Mouse (Mus musculus): ENCODE results near the gene 1520401A03Rik. TPM values are rescaled to one million over a fixed set of nuclear protein-coding genes. Genes with fewer than 3 reads are reported as not detected.

1520401A03Rik gene
- total and polyA plus RNA-seq, 2 experiments from 2014 or later, result not detected

- no peak for ATAC-seq (ENCODE audit: low FRiP score)
- no peak overlapping the region for H3K4me2 ChIP-seq (ENCODE audit: low read depth, low read length, poor library complexity, severe bottlenecking)
Observed at GRCm38 (mm10) chr17:23749400-23750191, 27.0 kb upstream of the 1520401A03Rik start.

GRCm38 (mm10) chr17:23748631-23749391 lies 26.2 kb upstream of the 1520401A03Rik start:
- peaks cover 31% of the 10 kb centered on the region for H3K36me3 ChIP-seq (ENCODE audit: insufficient read depth, low read length)
- no peak overlapping the region for H3K4me3 ChIP-seq (ENCODE audit: low read depth, low read length)
- peaks cover 5% of the 10 kb centered on the region for H3K4me1 ChIP-seq (ENCODE audit: insufficient read depth, low read length)
- H3K27me3 ChIP-seq (ENCODE audit: insufficient read depth, low read length), result peaks cover 17% of the 10 kb centered on the region; the same call in 1 of the 2 replicates
- no peak overlapping the region for H3K27ac ChIP-seq (ENCODE audit: low read depth, low read length)
- peak; percentile 75 for TF ChIP-seq CTCF (IDR thresholded peaks at IDR 0.05)
- H3K4me2 ChIP-seq (ENCODE audit: low read depth, low read length, poor library complexity, severe bottlenecking), result 0 out of 2 replicates have a peak overlapping the region, but pooled peaks have one; percentile 12
- peak; percentile 71 for DNase-seq (ENCODE audit: low spot score)
- H3K9ac ChIP-seq (replicated peaks; ENCODE audit: low read length, poor library complexity, severe bottlenecking), result no peak overlapping the region
- ATAC-seq (ENCODE audit: low FRiP score), result no peak
- WGBS, result 37% methylated on average over 10 of the region's 10 CpGs
- H3K9me3 ChIP-seq (ENCODE audit: low read length), result no peaks in the 10 kb centered on the region

More at GRCm38 (mm10) chr17:23749400-23750191, 27.0 kb upstream of the 1520401A03Rik start:
- TF ChIP-seq CTCF (IDR thresholded peaks at IDR 0.05), result no peak
- H3K27ac ChIP-seq (ENCODE audit: low read depth, low read length), result no peak overlapping the region
- no peak overlapping the region for H3K4me3 ChIP-seq (ENCODE audit: low read depth, low read length)
- H3K27me3 ChIP-seq (ENCODE audit: insufficient read depth, low read length), result peaks cover 10% of the 10 kb centered on the region; the same call in 1 of the 2 replicates
- peaks cover 39% of the 10 kb centered on the region for H3K36me3 ChIP-seq (ENCODE audit: insufficient read depth, low read length)
- no peaks in the 10 kb centered on the region for H3K9me3 ChIP-seq (ENCODE audit: low read length)
- H3K9ac ChIP-seq (replicated peaks; ENCODE audit: low read length, poor library complexity, severe bottlenecking), result no peak overlapping the region
- WGBS, result 86% methylated on average over 11 of the region's 11 CpGs
- DNase-seq (ENCODE audit: low spot score), result no peak
- H3K4me1 ChIP-seq (ENCODE audit: insufficient read depth, low read length), result peaks cover 5% of the 10 kb centered on the region

GRCm38 (mm10) chr17:23748026-23748425 lies 25.4 kb upstream of the 1520401A03Rik start:
- Histone ChIP-seq H3K27me3 (ENCODE audit: insufficient read depth, low read length) (peaks cover 24% of the 10 kb centered on the region), H3K9me3 (ENCODE audit: low read length) (no peaks in the 10 kb centered on the region), H3K9ac (replicated peaks; ENCODE audit: low read length, poor library complexity, severe bottlenecking) (no peak overlapping the region), H3K27ac (ENCODE audit: low read depth, low read length) (no peak overlapping the region), H3K36me3 (ENCODE audit: insufficient read depth, low read length) (peaks cover 23% of the 10 kb centered on the region), H3K4me1 (ENCODE audit: insufficient read depth, low read length) (peaks cover 5% of the 10 kb centered on the region), H3K4me3 (ENCODE audit: low read depth, low read length) (no peak overlapping the region), H3K4me2 (ENCODE audit: low read depth, low read length, poor library complexity, severe bottlenecking) (no peak overlapping the region)
- ATAC-seq (ENCODE audit: low FRiP score) (no peak), DNase-seq (ENCODE audit: low spot score) (no peak)
- 43% methylated on average over 6 of the region's 6 CpGs for WGBS
- no peak for TF ChIP-seq CTCF (IDR thresholded peaks at IDR 0.05)

GRCm38 (mm10) chr17:23747471-23747870 lies 24.9 kb upstream of the 1520401A03Rik start:
- H3K4me3 ChIP-seq (ENCODE audit: low read depth, low read length), result no peak overlapping the region
- 87% methylated on average over 3 of the region's 3 CpGs for WGBS
- H3K27me3 ChIP-seq (ENCODE audit: insufficient read depth, low read length), result peaks cover 30% of the 10 kb centered on the region
- H3K27ac ChIP-seq (ENCODE audit: low read depth, low read length), result no peak overlapping the region
- DNase-seq (ENCODE audit: low spot score) (no peak), ATAC-seq (ENCODE audit: low FRiP score) (no peak)
- no peak overlapping the region for H3K9ac ChIP-seq (replicated peaks; ENCODE audit: low read length, poor library complexity, severe bottlenecking)
- H3K4me2 ChIP-seq (ENCODE audit: low read depth, low read length, poor library complexity, severe bottlenecking), result no peak overlapping the region
- no peaks in the 10 kb centered on the region for H3K9me3 ChIP-seq (ENCODE audit: low read length)
- H3K4me1 ChIP-seq (ENCODE audit: insufficient read depth, low read length), result peaks cover 5% of the 10 kb centered on the region
- no peak for TF ChIP-seq CTCF (IDR thresholded peaks at IDR 0.05)
- peaks cover 18% of the 10 kb centered on the region for H3K36me3 ChIP-seq (ENCODE audit: insufficient read depth, low read length)

- no peak for DNase-seq (ENCODE audit: low spot score)
- no peak overlapping the region for H3K4me3 ChIP-seq (ENCODE audit: low read depth, low read length)
- no peak overlapping the region for H3K4me2 ChIP-seq (ENCODE audit: low read depth, low read length, poor library complexity, severe bottlenecking)
- WGBS, result 87% methylated on average over 3 of the region's 3 CpGs
- H3K9ac ChIP-seq (replicated peaks; ENCODE audit: low read length, poor library complexity, severe bottlenecking), result no peak overlapping the region
- no peaks in the 10 kb centered on the region for H3K9me3 ChIP-seq (ENCODE audit: low read length)
- no peak overlapping the region for H3K27ac ChIP-seq (ENCODE audit: low read depth, low read length)
- peaks cover 5% of the 10 kb centered on the region for H3K4me1 ChIP-seq (ENCODE audit: insufficient read depth, low read length)
- H3K36me3 ChIP-seq (ENCODE audit: insufficient read depth, low read length), result peaks cover 10% of the 10 kb centered on the region
- TF ChIP-seq CTCF (IDR thresholded peaks at IDR 0.05), result no peak
- H3K27me3 ChIP-seq (ENCODE audit: insufficient read depth, low read length), result peaks cover 37% of the 10 kb centered on the region
- ATAC-seq (ENCODE audit: low FRiP score), result no peak
Observed at GRCm38 (mm10) chr17:23746767-23747166, 24.2 kb upstream of the 1520401A03Rik start.

All from midbrain, postnatal 0 days (tissue).